Comparison of ENCODE assay signal across 1 mouse cellular context in genomic region chr16:17557947-17558480, GRCm38 (mm10).
TF ChIP-seq lines count a peak whose summit lies in the region.

No protein-coding gene starts in this region.

TF ChIP-seq in CH12.LX, 34 proteins besides CTCF, POLR2A, EP300 and RAD21:
- TF ChIP-seq MAX (IDR thresholded peaks at IDR 0.05; ENCODE audit: low read length) (no peak), MAZ (IDR thresholded peaks at IDR 0.05; ENCODE audit: low read depth, low read length) (no peak), CHD2 (IDR thresholded peaks at IDR 0.05; ENCODE audit: low read length) (no peak), TCF12 (IDR thresholded peaks at IDR 0.05; ENCODE audit: low read depth, low read length) (no peak), TBP (conservative IDR thresholded peaks at IDR 0.05; ENCODE audit: low read depth, low read length) (no peak), IRF4 (IDR thresholded peaks at IDR 0.05; ENCODE audit: low read depth, low read length) (peak; percentile 31; the same call in 1 of the 2 replicates), SIN3A (IDR thresholded peaks at IDR 0.05; ENCODE audit: low read length) (no peak), JUND (conservative IDR thresholded peaks at IDR 0.05; ENCODE audit: low read depth, low read length) (no peak), USF1 (IDR thresholded peaks at IDR 0.05; ENCODE audit: low read depth, low read length) (no peak), ZC3H11A (IDR thresholded peaks at IDR 0.05; ENCODE audit: low read depth, low read length) (peak; percentile 64), CHD1 (IDR thresholded peaks at IDR 0.05; ENCODE audit: low read depth, low read length) (no peak), USF2 (conservative IDR thresholded peaks at IDR 0.05; ENCODE audit: low read depth, low read length) (no peak), POLR2AphosphoS2 (IDR thresholded peaks at IDR 0.05; ENCODE audit: low read depth, low read length) (no peak), ZKSCAN1 (IDR thresholded peaks at IDR 0.05; ENCODE audit: borderline replicate concordance, low read depth, low read length) (no peak), NRF1 (IDR thresholded peaks at IDR 0.05; ENCODE audit: low read depth, low read length) (no peak), ZNF384 (IDR thresholded peaks at IDR 0.05; ENCODE audit: low read depth, low read length) (no peak), SMC3 (IDR thresholded peaks at IDR 0.05; ENCODE audit: low read depth, low read length) (peak; percentile 94), ETS1 (conservative IDR thresholded peaks at IDR 0.05; ENCODE audit: low read depth, low read length) (no peak), E2F4 (IDR thresholded peaks at IDR 0.05; ENCODE audit: insufficient replicate concordance, low read depth, low read length) (no peak), BHLHE40 (IDR thresholded peaks at IDR 0.05; ENCODE audit: low read depth, low read length) (0 out of 2 replicates have a peak, but pooled peaks have one; percentile 9), PAX5 (IDR thresholded peaks at IDR 0.05; ENCODE audit: low read length) (no peak), MAFK (IDR thresholded peaks at IDR 0.05; ENCODE audit: insufficient replicate concordance, low read length) (no peak), MEF2A (IDR thresholded peaks at IDR 0.05; ENCODE audit: borderline replicate concordance, low read depth, low read length) (no peak; the same call in 1 of the 2 replicates), GABPA (IDR thresholded peaks at IDR 0.05; ENCODE audit: insufficient replicate concordance, low read depth, low read length) (no peak), RCOR1 (conservative IDR thresholded peaks at IDR 0.05; ENCODE audit: low read depth, low read length) (no peak), UBTF (IDR thresholded peaks at IDR 0.05; ENCODE audit: low read depth, low read length) (no peak), HCFC1 (IDR thresholded peaks at IDR 0.05; ENCODE audit: low read depth, low read length) (no peak), ZMIZ1 (IDR thresholded peaks at IDR 0.05; ENCODE audit: low read depth, low read length) (no peak), ELF1 (IDR thresholded peaks at IDR 0.05; ENCODE audit: low read depth, low read length) (no peak), KAT2A (IDR thresholded peaks at IDR 0.05; ENCODE audit: insufficient replicate concordance, low read length) (no peak), MYC (IDR thresholded peaks at IDR 0.05; ENCODE audit: low read depth, low read length) (peak; percentile 48; the same call in 1 of the 2 replicates), MXI1 (IDR thresholded peaks at IDR 0.05; ENCODE audit: low read depth, low read length) (no peak), JUN (IDR thresholded peaks at IDR 0.05; ENCODE audit: insufficient read depth, low read depth, low read length) (no peak), NELFE (IDR thresholded peaks at IDR 0.05; ENCODE audit: low read depth, low read length) (peak; percentile 49; the same call in 1 of the 2 replicates)
